Mouse (Mus musculus) kidney, adult 9 months (tissue): ENCODE results near the gene Elf1.
"Not testable (repeated sequence)": the region's sequence is repeated elsewhere in the genome, so short reads cannot be mapped to it uniquely, and the experiment has no call there.

Source experiments
- DNase-seq: peaks from one replicate; pipeline ENCODE4 v3.0.0; 2022

Elf1 gene

DNA sequence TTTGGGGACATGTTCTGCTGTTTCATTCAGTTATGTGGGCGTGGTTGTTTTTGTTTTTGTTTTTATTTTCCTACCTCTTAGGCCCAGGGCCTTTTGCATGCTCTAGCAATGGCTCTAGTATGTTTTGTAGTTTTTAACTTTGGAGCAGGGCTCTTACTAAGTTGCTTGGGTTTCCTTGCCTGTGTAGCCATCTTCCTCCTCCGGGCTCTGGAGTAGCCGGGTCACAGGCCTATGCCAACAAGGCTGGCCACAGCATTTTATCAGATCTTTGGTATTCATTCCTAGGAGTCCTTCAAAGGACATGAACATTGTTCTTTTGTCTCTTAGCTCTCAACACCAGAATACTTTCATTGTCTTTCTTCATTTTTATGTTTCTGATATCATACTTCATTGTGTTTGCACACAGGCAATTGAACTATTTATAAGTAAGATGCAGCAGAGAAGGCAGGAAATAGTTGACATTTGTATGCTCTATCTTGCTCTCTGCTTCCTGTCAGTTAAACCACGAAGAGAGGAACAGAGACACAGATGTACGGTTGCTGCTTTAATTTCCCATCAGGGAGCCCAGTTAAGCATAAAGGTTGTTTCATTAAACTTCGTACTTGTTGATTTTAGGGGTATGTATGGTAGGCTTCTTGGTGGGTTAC, 40.6 kb downstream of the Elf1 start:
- DNase-seq: peak; percentile 34

DNA sequence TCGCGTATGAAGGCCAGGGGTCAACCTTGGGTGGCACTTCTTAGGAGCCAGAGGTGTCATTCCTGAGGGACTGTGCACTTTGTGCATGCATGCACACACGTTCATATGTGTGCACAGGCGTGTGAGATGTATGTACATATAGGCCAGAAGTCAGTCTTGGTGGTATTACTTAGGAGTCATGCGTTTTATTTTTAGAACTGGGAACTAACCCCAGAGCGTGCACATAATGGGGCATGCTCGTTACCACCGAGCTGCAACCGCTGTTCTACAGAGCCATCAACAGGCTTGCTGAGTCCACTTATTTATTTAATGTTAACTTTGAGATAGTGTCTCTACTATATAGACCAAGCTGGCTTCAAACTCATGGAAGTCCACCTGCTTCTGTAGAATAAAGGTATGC, 41.4 kb downstream of the Elf1 start:
- no peak for DNase-seq

DNA sequence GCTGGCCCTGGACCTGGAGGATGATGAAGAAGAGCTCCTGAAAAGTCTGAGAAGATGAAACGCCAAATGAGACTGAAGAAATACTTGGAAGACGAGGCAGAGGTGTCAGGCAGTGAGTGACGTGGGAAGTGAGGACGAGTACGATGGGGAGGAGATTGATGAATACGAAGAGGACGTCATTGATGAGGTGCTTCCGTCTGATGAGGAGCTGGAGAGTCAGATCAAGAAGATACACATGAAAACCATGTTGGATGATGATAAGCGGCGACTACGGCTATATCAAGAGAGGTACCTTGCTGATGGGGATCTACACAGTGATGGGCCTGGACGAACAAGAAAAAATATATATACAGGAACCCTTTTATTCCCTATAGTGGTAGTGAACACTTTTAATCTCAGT, 45.1 kb downstream of the Elf1 start:
- not testable (repeated sequence) for DNase-seq

DNA sequence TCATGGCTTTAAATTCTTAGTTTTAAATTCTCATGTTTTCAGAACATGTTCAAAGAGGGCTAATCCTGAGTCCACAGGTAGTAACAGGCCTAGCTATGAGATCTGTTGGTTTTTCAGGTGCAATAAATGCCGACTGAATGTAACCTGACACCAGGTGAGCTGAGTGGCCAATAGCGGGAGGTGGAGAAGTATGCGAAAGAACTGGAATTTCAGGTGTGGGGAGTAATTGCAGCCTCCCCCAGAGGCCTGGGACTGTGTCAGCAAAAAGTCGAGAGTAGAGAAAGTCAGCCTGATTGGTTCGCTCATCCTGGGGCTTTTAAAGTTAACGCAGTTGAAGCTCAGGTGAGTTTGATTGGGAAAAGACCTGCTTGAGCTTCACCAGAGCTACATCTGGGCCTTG, 46.7 kb downstream of the Elf1 start:
- DNase-seq: peak; percentile 78

DNA sequence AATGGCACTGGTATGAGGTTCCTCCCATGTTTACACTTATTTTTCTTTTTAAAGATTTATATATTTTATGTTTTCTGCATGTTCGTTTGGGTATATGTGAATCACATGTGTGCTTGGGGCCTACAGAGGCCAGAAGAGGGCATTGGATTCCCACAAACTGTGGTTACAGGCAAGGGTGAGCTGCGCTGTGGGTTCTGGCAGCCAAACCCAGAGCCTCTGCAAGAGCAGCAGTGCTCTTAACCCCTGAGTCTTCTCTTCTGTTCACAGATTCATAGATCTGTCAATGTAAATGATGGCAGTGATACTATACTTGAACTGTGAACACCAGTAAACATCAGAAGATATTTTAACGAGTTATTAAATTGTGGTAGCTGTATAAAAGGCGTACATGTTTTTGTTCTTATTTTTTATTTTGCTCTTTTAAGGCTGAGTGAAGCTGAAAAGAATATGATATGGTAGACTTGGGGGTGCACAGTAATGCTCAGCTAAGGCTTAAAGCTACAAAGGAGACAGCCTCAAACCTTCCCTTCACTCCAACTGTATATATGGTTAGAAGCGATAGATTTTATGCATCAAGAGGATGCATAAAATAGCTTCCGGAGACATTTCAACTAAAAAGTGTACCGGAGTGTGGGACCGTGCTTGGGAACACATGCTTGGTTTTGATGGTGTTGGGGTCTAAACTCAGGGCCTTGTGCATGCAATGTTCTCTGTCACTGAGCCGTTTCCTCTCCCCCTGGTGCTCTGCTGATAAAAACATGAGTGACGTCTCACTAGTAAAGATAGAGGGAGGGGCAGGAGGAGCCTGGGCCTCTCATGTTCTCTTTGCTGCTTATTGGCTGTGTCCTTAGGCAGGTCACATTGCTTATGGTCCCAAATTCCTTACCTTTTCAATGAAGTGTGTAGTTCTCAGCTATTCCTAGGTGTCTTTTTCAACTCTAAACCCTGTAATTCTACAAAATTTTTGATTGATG, 48.9 kb downstream of the Elf1 start:
- no peak for DNase-seq

DNA sequence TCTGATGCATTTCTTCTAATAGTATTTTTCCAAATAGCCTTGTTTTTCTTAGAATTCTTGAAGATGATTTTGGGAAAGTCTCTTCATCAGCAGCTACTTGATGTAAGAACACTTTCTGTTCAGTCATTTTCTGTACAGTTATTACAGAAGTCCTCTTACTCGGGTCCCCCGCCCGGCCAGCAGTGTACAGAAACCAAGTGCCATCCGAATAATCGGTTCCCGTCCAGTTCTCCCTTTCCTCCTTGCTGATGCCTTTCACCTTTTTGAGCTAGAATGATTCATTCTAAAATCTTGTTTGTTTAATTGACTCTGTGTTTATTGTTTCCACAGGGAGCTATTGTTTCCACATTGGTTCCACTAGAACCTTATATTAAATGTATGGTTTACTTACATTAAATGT, 49.8 kb downstream of the Elf1 start:
- no peak for DNase-seq

DNA sequence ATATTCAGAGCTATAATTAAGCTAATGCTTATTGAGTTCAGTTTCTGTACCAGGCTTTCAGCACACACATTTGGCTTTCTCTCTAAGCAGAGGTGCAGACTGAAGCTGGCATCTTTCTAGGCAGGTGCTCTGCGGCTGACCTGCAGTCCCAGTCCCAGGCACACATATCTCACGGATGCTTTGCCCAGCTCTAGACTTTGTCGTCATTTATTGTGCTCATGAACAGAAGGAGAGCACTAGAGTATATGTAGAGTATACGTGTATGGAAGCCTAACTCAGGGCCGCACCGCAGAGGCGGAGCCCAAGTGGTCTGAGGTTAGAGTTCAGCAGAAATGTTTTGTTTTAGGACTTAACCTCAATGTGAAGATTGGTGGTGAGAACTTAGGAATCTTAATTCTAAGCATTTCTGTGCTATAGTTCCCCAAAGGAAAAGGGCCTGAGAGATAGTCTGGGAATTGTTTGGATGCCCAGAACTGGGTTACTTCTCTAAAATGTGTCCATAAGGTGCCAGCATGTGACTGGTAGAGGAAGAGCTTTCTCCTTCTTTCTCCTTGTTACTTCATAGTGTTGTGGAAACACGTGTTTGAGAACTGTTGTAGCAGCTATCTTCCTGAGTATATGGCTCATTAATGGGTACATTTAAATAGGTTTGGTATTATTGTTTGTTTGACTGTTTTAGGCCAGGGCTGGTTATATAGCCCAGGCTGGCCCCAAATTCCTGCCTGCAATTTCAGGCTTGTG, 51.2 kb downstream of the Elf1 start:
- DNase-seq: no peak

DNA sequence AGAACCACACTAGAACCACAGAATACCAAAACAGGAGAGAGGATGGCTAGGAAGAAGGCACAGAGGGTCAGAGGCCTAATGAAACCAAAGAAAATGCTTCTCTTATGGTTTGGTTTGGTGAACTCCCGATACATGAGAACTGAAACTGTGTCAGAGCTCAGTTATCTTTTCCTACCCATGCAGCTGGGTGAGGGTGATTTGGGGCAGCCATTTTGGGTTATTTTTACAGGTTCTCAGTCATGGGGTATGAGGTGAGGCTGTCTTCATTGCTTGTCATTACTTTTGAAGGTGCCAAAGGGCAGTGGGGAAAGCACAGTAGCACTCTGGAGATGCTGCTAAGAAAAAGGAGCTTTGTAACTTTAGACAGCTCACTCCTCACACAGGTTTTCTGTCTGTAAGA, 52.4 kb downstream of the Elf1 start:
- DNase-seq: no peak

DNA sequence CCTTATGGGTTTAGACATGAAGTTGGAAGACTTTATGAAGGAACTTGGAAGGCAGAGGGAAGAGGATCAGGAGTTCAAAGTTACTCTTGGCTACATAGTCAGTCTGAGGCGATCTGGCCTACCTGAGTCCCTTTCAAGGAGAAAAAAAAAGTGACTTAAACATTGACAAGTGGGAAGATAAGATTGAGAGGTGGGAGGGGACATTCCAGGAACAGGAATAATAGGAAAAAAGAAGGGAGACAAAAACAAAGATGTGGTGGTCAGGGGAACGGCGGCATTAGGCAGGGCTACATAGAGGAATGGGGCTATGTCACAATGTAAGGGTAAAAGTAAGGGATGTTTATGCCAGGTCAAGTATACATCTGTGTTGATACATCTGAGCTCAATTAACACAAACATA, 53.2 kb downstream of the Elf1 start:
- DNase-seq: no peak

DNA sequence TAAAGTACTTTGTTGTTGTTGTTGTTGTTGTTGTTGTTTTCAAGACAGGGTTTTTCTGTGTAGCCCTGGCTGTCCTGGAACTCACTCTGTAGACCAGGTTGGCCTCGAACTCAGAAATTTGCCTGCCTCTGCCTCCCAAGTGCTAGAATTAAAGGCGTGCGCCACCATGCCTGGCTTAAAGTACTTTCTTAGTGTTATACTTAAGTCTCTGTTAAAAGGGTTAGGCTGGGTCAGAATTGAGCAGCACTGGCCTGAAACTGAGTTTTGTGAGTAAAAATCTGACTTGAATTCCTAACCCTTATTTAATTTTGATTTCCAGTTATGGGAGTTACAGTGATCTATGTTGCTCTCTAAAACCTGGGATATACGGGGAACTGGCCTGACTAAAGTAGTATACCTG, 53.7 kb downstream of the Elf1 start:
- DNase-seq: not testable (repeated sequence)

DNA sequence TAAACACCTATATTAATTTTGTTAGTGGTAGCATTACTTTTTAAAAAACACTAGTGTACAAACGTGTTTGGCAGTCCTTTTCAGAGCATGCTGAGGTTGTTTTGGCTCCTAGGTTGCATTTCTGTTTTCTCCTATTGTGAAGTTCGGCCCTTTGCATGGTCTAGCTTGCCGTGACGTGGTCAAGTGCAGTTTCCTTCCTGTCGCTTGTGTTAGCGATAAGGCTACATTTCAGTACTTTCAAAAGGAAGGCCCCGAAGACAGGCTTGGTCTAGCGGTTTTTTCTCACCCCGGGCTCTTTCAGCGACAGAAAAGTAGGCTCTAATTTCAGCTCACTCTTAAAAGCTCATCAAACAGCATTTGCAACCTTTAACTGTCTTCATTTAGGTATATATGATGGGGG, 54.3 kb downstream of the Elf1 start:
- DNase-seq: peak; percentile 52

DNA sequence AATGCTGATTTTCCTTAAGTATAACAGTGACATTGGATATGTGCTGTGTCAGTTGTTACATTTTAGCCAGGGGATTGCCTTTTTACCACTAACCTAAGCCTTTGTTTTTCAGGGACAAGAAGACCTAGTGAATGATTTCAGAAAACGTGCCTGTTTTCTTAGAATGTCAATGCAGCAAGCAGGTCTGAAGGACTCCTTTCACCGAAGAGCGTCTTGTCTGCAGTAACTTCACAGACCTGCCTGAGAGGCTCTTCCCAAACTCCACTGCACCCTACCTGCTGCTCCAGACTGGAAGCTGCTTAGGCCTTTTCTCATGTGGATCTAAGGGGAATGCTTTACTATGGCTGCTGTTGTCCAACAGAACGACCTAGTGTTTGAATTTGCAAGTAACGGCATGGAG, 55.0 kb downstream of the Elf1 start:
- peak; percentile 35 for DNase-seq

DNA sequence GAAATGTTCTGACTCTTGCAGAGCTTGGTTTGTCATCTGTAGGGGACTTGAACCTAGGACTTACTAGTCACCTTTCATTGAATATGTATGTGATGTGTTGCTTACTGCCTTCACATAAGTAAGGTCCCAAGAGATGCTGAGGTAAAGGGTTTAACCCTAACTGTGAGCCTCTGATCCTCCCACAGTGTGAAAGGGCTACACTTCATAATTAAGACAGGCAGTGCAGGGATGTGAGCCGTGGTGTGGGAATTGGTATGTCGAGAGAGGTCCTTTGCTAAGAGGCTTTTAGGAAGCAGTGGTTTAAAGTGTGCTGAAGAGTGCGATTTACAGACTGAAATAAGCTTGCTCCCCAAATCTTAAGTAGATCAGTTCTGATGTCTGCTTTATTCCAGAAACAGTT, 55.8 kb downstream of the Elf1 start:
- DNase-seq: no peak

DNA sequence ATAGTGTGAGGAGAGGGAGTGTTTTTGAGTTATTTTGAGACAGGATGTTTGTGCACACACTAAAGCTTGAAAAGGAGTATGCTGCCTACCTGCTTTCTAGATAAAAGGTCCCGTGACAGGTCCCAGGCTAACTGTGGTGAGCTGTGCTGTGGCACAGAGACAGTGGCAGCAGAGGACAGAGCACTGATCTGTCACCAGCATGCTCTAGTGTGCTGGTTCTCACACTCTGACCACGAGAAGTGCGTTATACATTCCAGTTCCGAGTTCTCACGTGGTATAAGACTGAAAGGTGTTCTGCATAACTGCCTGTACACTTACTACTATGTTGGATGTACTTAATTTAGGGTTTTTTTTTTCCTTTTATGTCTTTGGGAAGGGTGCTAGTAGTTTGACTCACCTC, 56.5 kb downstream of the Elf1 start:
- no peak for DNase-seq

DNA sequence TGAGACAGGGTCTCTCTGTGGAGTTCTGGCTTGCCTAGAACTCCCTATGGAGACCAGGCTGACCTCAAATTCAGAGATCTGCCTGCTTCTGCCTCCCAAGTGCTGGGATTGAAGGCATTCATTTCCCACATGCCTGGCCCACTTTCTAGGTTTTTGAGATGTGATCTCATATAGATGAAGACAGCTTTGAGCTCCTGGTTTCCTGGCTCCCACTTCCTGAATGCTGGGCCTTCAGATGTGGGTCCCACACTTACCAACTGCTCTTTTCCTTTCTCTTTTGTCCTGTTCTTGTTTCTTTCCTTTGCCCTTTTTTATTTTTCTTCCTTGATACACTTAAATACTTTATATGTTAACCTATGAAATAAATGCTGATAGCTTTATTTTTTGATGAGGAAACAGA, 56.9 kb downstream of the Elf1 start:
- no peak for DNase-seq

DNA sequence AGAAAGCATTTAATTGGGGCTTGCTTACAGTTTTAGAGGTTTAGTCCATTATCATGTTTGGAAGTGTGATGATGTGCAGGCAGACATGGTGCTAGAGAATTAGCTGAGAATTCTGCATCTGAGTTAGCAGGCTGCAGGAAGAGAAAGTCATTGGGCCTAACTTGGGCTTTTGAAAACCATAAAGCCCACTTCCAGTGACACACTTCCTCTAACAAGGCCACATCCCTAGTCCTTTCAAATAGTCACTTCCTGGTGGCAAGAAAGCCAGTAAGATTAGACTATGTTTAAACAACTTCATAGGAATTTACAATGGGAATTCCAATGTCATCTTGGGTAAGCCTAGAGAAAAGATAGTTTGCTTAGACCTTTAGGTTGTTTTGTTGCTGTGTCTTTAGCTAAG, 60.6 kb downstream of the Elf1 start:
- DNase-seq: no peak

DNA sequence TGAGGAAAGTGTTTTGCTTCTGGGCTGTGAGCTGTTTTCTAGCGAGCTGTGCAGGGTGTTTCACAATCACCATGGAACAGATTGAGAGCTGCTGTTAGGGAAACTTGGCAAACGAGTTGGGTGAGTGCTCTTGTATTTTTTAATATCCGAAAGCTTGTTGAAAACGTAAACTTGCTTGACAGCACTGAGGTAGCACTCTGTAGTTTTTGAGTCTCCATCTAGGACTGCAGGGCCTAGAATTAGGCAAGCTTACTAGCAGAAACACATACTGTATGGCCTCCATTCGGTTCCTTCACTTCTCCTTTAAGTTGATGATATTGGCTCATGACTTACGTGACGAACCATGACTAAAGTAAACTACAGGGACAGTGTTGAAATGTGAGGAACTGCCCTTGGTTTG, 68.3 kb downstream of the Elf1 start:
- DNase-seq: peak; percentile 39

DNA sequence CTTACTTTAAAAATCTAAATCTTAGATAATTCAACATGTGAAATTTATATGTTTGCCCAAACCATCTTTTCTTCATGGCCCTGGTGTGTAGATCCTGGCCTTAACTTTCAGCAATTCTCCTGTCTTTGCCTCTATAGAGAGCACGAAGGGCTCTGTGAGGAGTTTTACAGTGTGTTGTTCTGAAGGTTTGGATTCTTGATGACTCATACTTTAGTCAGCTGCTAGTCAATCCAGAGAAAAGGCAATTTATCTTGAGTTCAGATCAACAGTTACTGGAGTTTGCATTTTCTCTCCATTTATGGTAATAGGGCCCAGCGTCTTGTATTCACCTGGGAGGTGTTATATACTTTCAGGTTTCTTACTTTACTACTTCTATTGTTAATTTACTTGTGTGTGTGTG, 70.9 kb downstream of the Elf1 start:
- DNase-seq: no peak

DNA sequence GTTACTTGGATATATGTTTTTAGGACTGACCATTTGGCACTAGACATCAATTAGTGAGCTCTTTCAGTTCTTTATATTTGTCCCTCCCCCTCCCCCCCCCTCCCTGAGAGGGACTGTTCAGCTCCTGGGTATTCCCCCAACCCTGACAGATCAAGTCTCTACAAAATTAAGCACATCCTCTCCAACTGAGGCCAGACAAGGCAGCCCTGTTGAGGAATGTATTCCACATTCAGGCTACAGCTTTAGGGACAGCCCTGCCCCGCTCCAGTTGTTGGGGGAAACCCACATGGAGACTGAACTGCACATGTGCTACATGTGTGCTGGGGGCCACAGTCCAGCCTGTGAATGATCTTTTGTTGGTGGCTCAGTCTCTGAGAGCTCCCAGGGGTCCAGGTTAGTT, 71.9 kb downstream of the Elf1 start:
- no peak for DNase-seq

DNA sequence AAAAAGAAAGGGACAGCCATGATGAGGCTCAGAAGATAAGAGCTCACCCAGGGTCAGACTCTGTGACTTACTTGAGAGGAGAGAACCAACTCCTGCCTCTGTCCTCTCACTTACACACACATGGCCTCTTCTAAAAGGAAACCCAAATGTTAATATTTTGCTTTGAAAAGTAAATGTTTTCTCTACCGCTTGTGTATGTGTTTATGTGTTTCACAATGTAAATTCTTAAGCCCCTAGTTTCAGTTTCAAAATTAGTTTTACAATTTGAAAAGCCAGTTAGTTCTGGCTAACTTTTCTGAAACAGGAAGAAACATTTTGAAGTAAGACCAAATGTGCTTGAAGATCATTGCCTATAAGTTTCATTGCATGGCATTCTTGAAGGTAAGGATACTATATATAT, 76.8 kb downstream of the Elf1 start:
- DNase-seq: no peak

DNA sequence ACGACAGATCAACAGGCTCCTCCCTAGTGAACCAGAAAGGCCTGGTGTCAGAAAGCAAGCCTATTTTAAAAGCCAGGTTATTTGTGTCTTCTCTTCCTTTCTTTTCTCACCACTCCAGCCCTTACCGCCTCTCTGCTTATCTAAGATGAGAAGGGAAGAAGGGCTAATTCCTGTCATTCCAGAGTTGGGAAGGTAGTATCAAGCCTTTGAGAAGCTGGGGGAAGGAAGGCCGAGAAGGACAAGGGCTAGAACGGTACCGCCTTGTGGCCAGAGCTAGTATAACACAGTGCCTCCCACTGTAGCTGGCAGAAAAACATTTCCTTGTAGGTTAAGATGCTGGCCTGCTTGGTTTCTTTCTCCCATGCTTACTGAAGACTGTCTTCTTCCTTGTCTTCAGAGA, 81.8 kb downstream of the Elf1 start:
- peak; percentile 77 for DNase-seq

DNA sequence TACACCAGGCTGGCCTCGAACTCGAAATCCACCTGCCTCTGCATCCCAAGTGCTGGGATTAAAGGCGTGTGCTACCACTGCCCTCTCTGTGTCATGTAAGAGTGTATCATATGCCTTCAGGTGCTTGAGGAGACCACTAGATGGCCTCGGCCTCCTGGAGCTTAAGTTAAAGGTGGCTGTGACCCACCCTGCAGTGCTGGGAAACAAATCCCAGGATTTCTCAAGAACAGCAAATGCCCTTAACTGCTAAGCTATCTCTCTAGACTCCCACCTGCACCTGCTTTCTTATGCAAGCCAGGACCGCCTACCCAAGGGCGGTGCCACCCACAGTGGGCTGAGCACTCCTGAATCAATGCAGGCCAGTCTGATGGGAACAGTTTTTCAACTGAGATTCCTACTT, 83.8 kb downstream of the Elf1 start:
- no peak for DNase-seq

DNA sequence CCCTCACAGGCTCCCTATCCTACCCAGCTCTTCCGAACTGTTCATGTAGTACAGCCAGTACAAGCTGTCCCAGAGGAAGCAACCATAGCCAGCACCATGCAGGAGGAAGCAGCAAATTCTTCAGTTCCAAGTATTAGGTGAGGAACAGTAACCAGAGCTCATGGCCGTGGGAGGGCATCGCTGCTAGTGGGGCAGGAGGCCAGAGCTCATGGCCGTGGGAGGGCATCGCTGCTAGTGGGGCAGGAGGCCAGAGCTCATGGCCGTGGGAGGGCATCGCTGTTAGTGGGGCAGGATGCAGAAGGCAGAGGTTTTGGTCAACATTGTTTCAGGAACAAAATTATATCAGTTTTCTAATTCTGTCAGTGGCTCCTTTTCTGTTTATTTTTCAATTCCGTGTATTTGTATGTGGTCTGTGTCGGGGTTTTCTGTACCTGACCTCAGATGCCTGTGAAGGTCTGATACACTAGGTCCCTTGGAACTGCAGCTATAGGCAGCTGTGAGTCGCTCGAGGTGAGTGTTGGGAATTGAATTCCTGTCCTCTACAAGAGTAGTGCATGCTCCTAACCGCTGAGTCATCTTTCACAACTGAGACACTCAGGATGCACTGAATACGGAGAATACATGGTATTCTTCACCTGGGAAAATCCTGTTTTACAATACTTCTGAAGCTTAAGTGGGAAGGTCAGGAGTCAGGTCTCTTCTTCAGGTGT, 92.6 kb downstream of the Elf1 start:
- DNase-seq: no peak
